Mouse (Mus musculus): ENCODE results near the gene Gm10260. TPM values are rescaled to one million over a fixed set of nuclear protein-coding genes. Genes with fewer than 3 reads are reported as not detected.

Gm10260 gene
- polyA plus RNA-seq, 1 experiment from 2014 or later = 7.2 TPM

- no peak overlapping the region for H3K9ac ChIP-seq
- H3K27me3 ChIP-seq = no peaks in the 10 kb centered on the region
- H3K4me1 ChIP-seq (replicated peaks) = peaks cover 48% of the 10 kb centered on the region
- H3K4me3 ChIP-seq (replicated peaks) = no peak overlapping the region
- no peak overlapping the region for H3K27ac ChIP-seq
- WGBS (ENCODE audit: insufficient replicate concordance) = 79% methylated on average over 7 of the region's 7 CpGs
- ATAC-seq (ENCODE audit: low read depth) (no peak), DNase-seq (no peak)
- H3K4me2 ChIP-seq = no peak overlapping the region
- H3K36me3 ChIP-seq = no peaks in the 10 kb centered on the region
- H3K9me3 ChIP-seq (replicated peaks) = no peaks in the 10 kb centered on the region
These were observed 7.7 kb upstream of the Gm10260 start for GRCm38 (mm10) chr13:97768046-97768682.

DNA sequence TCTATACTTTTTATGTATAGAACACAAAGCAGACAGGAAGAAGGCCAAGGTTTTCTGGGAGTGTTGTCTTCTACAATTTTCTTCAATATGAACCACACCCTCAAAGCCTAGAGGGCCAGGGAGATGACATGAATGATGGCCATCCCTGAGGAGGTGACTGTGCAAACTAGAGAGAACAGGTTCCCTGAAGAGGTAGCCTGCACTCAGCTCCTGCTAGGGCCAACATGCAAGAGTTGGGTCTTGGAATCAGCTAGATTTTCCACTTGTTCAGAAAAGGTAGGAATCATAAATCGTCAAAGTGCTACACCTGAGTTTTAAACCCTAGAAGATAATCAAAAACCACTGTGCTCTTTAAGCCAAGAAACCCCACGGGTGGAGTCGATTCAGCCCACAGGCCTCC lies 6.2 kb upstream of the Gm10260 start:
- WGBS (ENCODE audit: insufficient replicate concordance) = 50% methylated on average over 3 of the region's 3 CpGs
- no peaks in the 10 kb centered on the region for H3K36me3 ChIP-seq
- no peaks in the 10 kb centered on the region for H3K27me3 ChIP-seq
- peak overlapping the region; percentile 19; the same call in 1 of the 2 replicates for H3K4me2 ChIP-seq
- DNase-seq (peak; percentile 28), ATAC-seq (ENCODE audit: low read depth) (peak; percentile 90)
- H3K27ac ChIP-seq = peak overlapping the region; percentile 79
- H3K4me1 ChIP-seq (replicated peaks) = peaks cover 55% of the 10 kb centered on the region
- no peaks in the 10 kb centered on the region for H3K9me3 ChIP-seq (replicated peaks)
- no peak overlapping the region for H3K4me3 ChIP-seq (replicated peaks)
- no peak overlapping the region for H3K9ac ChIP-seq

DNA sequence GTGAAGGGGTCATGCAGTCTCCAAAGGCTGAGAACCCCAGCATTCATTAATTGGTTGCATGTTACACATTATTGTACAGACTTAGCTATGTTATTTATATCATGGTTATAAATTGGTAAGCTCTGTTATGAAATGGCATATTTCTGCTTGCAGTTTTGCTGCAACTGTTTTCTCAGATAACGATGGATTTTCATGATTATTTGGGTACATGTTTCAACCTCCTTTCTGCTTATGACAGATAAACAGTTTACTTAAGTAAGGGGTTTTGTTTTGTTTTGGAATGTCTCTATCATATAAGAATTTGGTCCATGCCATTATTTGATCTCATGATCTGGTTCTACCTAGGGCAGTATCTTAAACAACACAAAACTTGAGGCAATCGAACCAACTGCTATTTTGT lies 5.5 kb upstream of the Gm10260 start:
- Histone ChIP-seq H3K9ac (no peak overlapping the region), H3K4me1 (replicated peaks) (peaks cover 58% of the 10 kb centered on the region), H3K27me3 (no peaks in the 10 kb centered on the region), H3K27ac (peak overlapping the region; percentile 79), H3K9me3 (replicated peaks) (no peaks in the 10 kb centered on the region), H3K36me3 (no peaks in the 10 kb centered on the region), H3K4me3 (replicated peaks) (no peak overlapping the region), H3K4me2 (peak overlapping the region; percentile 32; the same call in 1 of the 2 replicates)
- 30% methylated on average over 2 of the region's 2 CpGs for WGBS (ENCODE audit: insufficient replicate concordance)
- no peak for DNase-seq
- peak; percentile 58 for ATAC-seq (ENCODE audit: low read depth)

DNA sequence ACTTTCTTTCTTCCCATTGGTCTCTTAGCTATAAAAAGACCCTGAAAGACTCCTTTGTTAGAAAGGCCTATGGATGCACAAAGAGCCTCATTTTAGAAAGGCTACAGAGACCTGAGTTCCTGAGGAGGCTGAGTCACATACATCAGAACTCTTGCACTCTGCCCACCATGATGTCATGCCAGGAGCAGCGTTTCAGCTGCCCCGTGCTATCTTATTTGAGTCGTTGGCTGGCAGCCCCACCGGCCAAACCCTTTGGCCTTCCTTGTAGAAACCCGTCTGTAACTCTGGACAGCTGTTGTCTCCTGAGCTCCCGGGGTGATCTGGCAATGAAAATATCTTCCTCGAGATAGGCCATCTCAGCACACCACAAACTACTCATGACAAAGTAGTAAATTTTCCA lies 3.6 kb upstream of the Gm10260 start:
- no peak overlapping the region for H3K9ac ChIP-seq
- DNase-seq (no peak), ATAC-seq (ENCODE audit: low read depth) (no peak)
- no peak overlapping the region for H3K4me3 ChIP-seq (replicated peaks)
- 79% methylated on average over 7 of the region's 7 CpGs for WGBS (ENCODE audit: insufficient replicate concordance)
- H3K27ac ChIP-seq = peak overlapping the region; percentile 53
- peaks cover 58% of the 10 kb centered on the region for H3K4me1 ChIP-seq (replicated peaks)
- no peak overlapping the region for H3K4me2 ChIP-seq
- H3K27me3 ChIP-seq = no peaks in the 10 kb centered on the region
- no peaks in the 10 kb centered on the region for H3K9me3 ChIP-seq (replicated peaks)
- no peaks in the 10 kb centered on the region for H3K36me3 ChIP-seq

GRCm38 (mm10) chr13:97763436-97763835 lies 3.0 kb upstream of the Gm10260 start:
- Histone ChIP-seq H3K27ac (no peak overlapping the region), H3K9me3 (replicated peaks) (no peaks in the 10 kb centered on the region), H3K4me3 (replicated peaks) (no peak overlapping the region), H3K4me1 (replicated peaks) (peaks cover 55% of the 10 kb centered on the region), H3K36me3 (no peaks in the 10 kb centered on the region), H3K27me3 (no peaks in the 10 kb centered on the region), H3K4me2 (no peak overlapping the region), H3K9ac (no peak overlapping the region)
- 82% methylated on average over 6 of the region's 6 CpGs for WGBS (ENCODE audit: insufficient replicate concordance)
- no peak for ATAC-seq (ENCODE audit: low read depth)
- DNase-seq = no peak

DNA sequence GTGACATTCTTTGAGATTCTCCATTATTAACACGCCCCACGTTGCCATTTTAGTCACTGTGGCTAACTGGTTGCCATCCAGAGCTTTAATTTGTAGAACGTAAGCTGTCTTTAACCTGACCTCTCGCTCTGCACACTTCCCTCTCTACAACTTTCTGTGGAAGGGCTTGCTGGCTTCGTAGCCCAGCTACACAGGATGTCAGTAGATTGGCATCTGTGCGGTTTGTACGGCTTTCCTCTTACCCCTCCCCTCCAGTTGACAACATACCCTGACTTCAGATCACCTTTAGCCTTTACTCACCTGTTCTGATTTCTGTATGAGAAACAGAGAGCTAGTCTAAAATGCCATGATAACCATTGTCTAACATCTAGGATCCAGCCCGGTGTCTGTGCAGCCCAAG lies 1.7 kb upstream of the Gm10260 start:
- Histone ChIP-seq H3K36me3 (no peaks in the 10 kb centered on the region), H3K27ac (no peak overlapping the region), H3K4me3 (replicated peaks) (no peak overlapping the region), H3K4me2 (no peak overlapping the region), H3K4me1 (replicated peaks) (peaks cover 46% of the 10 kb centered on the region), H3K9me3 (replicated peaks) (no peaks in the 10 kb centered on the region), H3K27me3 (no peaks in the 10 kb centered on the region), H3K9ac (no peak overlapping the region)
- ATAC-seq (ENCODE audit: low read depth) (no peak), DNase-seq (no peak)
- WGBS (ENCODE audit: insufficient replicate concordance) = 66% methylated on average over 8 of the region's 8 CpGs

DNA sequence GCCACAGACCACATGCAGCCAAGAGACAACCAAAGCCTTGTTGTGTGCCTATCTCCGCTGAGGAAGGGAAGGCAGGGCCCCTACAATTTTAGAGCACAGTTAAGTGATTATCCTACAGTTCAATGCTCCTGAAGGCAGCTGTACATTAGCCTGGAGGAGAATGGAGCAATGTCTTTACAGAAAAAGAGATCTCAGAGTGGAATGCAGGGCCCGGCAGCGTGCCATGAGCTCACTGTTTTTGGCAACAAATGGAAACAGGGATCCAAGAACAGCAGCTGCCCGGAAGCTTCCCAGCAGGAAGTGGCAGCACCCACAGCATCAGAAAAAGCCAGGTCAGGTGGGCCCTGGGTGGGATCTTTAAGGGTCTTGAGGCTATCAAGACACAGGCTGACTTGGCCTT lies 3.4 kb downstream of the Gm10260 start:
- Histone ChIP-seq H3K9ac (no peak overlapping the region), H3K9me3 (replicated peaks) (no peaks in the 10 kb centered on the region), H3K4me3 (replicated peaks) (no peak overlapping the region), H3K27me3 (no peaks in the 10 kb centered on the region), H3K4me2 (no peak overlapping the region), H3K36me3 (no peaks in the 10 kb centered on the region), H3K4me1 (replicated peaks) (peaks cover 7% of the 10 kb centered on the region), H3K27ac (no peak overlapping the region)
- DNase-seq (no peak), ATAC-seq (ENCODE audit: low read depth) (no peak)
- 84% methylated on average over 4 of the region's 4 CpGs for WGBS (ENCODE audit: insufficient replicate concordance)

DNA sequence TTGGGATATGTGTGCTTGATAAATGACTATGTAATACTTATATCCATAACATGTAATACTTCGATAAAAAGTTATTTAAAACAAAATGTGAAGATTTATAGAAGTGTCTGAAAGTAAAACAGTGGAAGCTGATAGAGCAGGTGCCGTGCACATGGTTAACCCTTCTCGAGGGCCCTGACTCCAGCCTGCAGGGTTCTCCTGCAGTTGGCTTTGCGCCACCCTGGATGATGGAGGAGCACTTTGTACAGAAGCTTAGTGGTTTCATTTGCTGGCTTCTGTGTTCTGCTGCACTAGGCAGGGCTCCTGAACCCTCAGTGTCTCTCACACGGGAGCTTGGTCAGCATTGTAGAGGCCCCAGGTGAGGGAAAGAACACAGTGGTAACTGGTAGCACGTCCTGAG lies 4.3 kb downstream of the Gm10260 start:
- 85% methylated on average over 6 of the region's 6 CpGs for WGBS (ENCODE audit: insufficient replicate concordance)
- ATAC-seq (ENCODE audit: low read depth) = no peak

GRCm38 (mm10) chr13:97750851-97751381 lies 9.5 kb downstream of the Gm10260 start:
- no peak for ATAC-seq (ENCODE audit: low read depth)
- Histone ChIP-seq H3K4me1 (replicated peaks) (0 out of 2 replicates have a peak, but pooled peaks cover 7% of the 10 kb centered on the region), H3K9me3 (replicated peaks) (no peaks in the 10 kb centered on the region), H3K27ac (no peak overlapping the region), H3K4me3 (replicated peaks) (no peak overlapping the region), H3K9ac (no peak overlapping the region), H3K36me3 (no peaks in the 10 kb centered on the region), H3K4me2 (no peak overlapping the region), H3K27me3 (no peaks in the 10 kb centered on the region)
- DNase-seq = no peak
- WGBS (ENCODE audit: insufficient replicate concordance) = 74% methylated on average over 4 of the region's 4 CpGs

More for the DNA sequence above, 4.3 kb downstream of the Gm10260 start:
- Histone ChIP-seq H3K9ac (no peak overlapping the region), H3K27ac (no peak overlapping the region), H3K9me3 (replicated peaks) (no peaks in the 10 kb centered on the region), H3K4me3 (replicated peaks) (no peak overlapping the region), H3K4me2 (no peak overlapping the region), H3K4me1 (replicated peaks) (no peaks in the 10 kb centered on the region; the same call in 1 of the 2 replicates), H3K27me3 (no peaks in the 10 kb centered on the region), H3K36me3 (no peaks in the 10 kb centered on the region)
- DNase-seq = no peak

DNA sequence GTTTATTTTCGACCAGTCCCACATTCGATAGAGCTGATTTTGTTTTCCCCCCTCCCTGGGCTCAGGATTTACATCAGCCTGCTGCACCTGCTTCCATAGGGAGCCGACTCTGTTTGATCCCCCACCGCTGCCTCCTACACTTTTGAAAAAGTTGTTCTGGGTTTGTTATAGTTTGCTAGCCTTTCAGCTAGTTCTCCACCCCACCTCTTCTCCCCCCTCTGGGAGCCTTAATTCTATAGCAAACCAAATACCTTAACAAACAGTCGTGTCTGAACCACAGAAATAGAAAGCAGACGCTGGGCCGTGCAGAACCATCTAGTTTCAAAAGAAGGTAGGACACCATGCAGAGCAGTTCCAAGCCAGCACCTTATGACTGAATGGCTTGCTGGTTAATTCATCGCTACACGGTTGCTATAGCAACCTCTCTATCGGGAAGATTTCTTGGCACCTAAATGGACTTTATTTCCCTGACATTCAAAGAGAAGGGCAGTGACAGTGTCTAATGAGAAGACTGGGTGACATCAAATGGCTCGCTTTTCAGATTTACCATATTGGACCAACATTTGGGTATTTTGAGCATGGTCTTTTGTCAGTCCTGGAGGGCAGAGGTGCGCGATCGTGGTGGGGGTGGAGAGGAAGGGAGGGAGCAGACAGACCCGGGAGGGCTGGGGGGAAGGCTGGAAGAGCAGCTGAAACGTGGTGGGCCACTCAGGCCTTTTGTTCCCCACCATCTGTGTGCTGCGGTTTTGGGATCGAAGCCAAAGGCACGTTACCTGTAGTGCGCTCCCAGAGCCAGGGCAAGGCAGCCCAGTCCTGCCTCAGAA lies 13.2 kb downstream of the Gm10260 start:
- ATAC-seq (ENCODE audit: low read depth) (no peak), DNase-seq (no peak)
- Histone ChIP-seq H3K4me1 (replicated peaks) (peaks cover 35% of the 10 kb centered on the region), H3K4me2 (no peak overlapping the region), H3K36me3 (no peaks in the 10 kb centered on the region), H3K27me3 (no peaks in the 10 kb centered on the region), H3K4me3 (replicated peaks) (no peak overlapping the region), H3K9ac (no peak overlapping the region), H3K9me3 (replicated peaks) (no peaks in the 10 kb centered on the region), H3K27ac (no peak overlapping the region)
- WGBS (ENCODE audit: insufficient replicate concordance) = 68% methylated on average over 20 of the region's 20 CpGs

GRCm38 (mm10) chr13:97744669-97745068 lies 15.8 kb downstream of the Gm10260 start:
- Histone ChIP-seq H3K9ac (no peak overlapping the region), H3K27ac (peak overlapping the region; percentile 90), H3K4me1 (replicated peaks) (peaks cover 47% of the 10 kb centered on the region), H3K27me3 (no peaks in the 10 kb centered on the region), H3K9me3 (replicated peaks) (no peaks in the 10 kb centered on the region), H3K4me2 (no peak overlapping the region), H3K4me3 (replicated peaks) (no peak overlapping the region), H3K36me3 (no peaks in the 10 kb centered on the region)
- ATAC-seq (ENCODE audit: low read depth) = no peak
- WGBS (ENCODE audit: insufficient replicate concordance) = 87% methylated on average over 7 of the region's 7 CpGs
- DNase-seq = no peak
